14 mouse cellular contexts compared by ENCODE assay signal in the genomic region with DNA sequence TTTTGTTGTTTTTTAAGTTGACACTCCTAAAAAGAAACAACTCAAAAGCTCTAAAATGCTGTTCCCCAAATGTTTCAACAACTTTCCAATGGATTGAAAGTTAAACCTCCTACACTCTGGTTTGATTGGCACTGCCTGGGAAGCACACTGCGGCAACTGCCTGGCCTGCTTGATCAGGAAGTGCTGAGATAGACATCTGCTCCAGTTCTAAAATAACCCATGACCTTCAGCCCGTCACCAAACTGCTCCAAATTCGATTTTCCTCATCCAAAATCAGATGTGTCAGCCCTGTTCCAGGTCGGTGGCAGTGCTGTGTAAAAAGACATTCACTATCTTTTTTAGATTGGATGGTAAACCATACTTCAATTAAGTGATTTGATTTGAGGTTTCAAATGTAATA.
DNase-seq lines count a peak whose midpoint lies in the region; ATAC-seq and TF ChIP-seq lines count a peak whose summit lies in the region.
"Had no signal": no experiment of that assay in that cellular context is flagged by ENCODE, and none has a peak within 500 bp of the region (broad histone marks: within the 10 kb centered on the region; RNA-seq: fewer than 3 reads in every experiment).

No protein-coding gene starts in this region.

- no peak overlapping the region for H3K4me3 ChIP-seq in MEL (ENCODE audit: control insufficient read depth in 1 of 2, insufficient read depth in 1 of 2, low read depth in 2 of 2, low read length in 2 of 2)
- no peak overlapping the region for H3K4me3 ChIP-seq in embryonic facial prominence, embryonic 13.5 days
- H3K4me3 ChIP-seq: embryonic facial prominence, embryonic 12.5 days; liver, embryonic 15.5 days had no signal

- peaks cover 0 to 16% of the 10 kb centered on the region in 2 experiments; a peak in 2 of 4 replicates for H3K36me3 ChIP-seq in MEL (ENCODE audit: control insufficient read depth in 1 of 2, insufficient read depth in 2 of 2, low read length in 2 of 2)
- H3K36me3 ChIP-seq in embryonic facial prominence, embryonic 13.5 days, result no peaks in the 10 kb centered on the region
- H3K36me3 ChIP-seq: embryonic facial prominence, embryonic 12.5 days; liver, embryonic 15.5 days had no signal

- H3K9ac ChIP-seq in MEL (ENCODE audit: control insufficient read depth, low read depth, low read length, poor library complexity, severe bottlenecking), result no peak overlapping the region
- no peak overlapping the region for H3K9ac ChIP-seq in embryonic facial prominence, embryonic 13.5 days
- H3K9ac ChIP-seq: embryonic facial prominence, embryonic 12.5 days; liver, embryonic 15.5 days had no signal

- H3K4me1 ChIP-seq in MEL (ENCODE audit: control insufficient read depth in 1 of 2, insufficient read depth in 2 of 2, low read length in 2 of 2), result peaks cover 7 to 20% of the 10 kb centered on the region in 2 experiments; a peak in 3 of 4 replicates
- peaks cover 6% of the 10 kb centered on the region for H3K4me1 ChIP-seq in embryonic facial prominence, embryonic 13.5 days

- WGBS in embryonic facial prominence, embryonic 13.5 days, result 33% methylated on average over 4 of the region's 4 CpGs

- no peak overlapping the region for H3K27ac ChIP-seq in MEL (ENCODE audit: control insufficient read depth, low read depth, low read length)
- H3K27ac ChIP-seq in embryonic facial prominence, embryonic 13.5 days, result no peak overlapping the region
- H3K27ac ChIP-seq: embryonic facial prominence, embryonic 12.5 days; liver, embryonic 15.5 days had no signal

- TF ChIP-seq POLR2A in MEL (IDR thresholded peaks at IDR 0.05; ENCODE audit: control insufficient read depth in 1 of 2, insufficient read depth in 1 of 2, low read depth in 1 of 2, low read length in 2 of 2, poor library complexity in 1 of 2), result no peak

- no peaks in the 10 kb centered on the region for H3K79me2 ChIP-seq in MEL (ENCODE audit: control insufficient read depth, insufficient read depth, low read length, poor library complexity)

- TF ChIP-seq RAD21 in MEL (IDR thresholded peaks at IDR 0.05; ENCODE audit: low read depth, low read length), result no peak

- H3K9me3 ChIP-seq in MEL (replicated peaks; ENCODE audit: insufficient read depth, low read length), result no peaks in the 10 kb centered on the region
- H3K9me3 ChIP-seq in embryonic facial prominence, embryonic 13.5 days, result no peaks in the 10 kb centered on the region
- H3K9me3 ChIP-seq: embryonic facial prominence, embryonic 12.5 days; liver, embryonic 15.5 days had no signal

- H3K27me3 ChIP-seq in MEL (ENCODE audit: control insufficient read depth in 1 of 2, insufficient read depth in 2 of 2, low read length in 2 of 2), result no peaks in the 10 kb centered on the region
- H3K27me3 ChIP-seq in embryonic facial prominence, embryonic 13.5 days, result no peaks in the 10 kb centered on the region
- H3K27me3 ChIP-seq: embryonic facial prominence, embryonic 12.5 days; liver, embryonic 15.5 days had no signal

- no peak for TF ChIP-seq EP300 in MEL (IDR thresholded peaks at IDR 0.05; ENCODE audit: low read depth in 1 of 2, low read length in 2 of 2)

- DNase-seq in adrenal gland, postnatal 10 days, result peak; percentile 29
- DNase-seq in adrenal gland, adult 8-10 months, result no peak
- DNase-seq in heart, adult 8-10 months (ENCODE audit: low spot score), result peak; percentile 26
- DNase-seq in heart, postnatal 4 days, result no peak
- no peak for DNase-seq in MEL (ENCODE audit: low read depth, low spot score)
- no peak for DNase-seq in thymus, postnatal 10 days (ENCODE audit: low spot score in 2 of 2)
- no peak for DNase-seq in left cerebral cortex, postnatal 10 days (ENCODE audit: extremely low spot score in 1 of 2, low spot score in 2 of 2)
- DNase-seq: gastrocnemius, postnatal 25 days; thymus, adult 18-20 months had no signal

- intact Hi-C loops in left cerebral cortex, postnatal 10 days (cut with DNase I), result loop anchor here (10.0 kb wide), 1 partner anchor 64 kb away; no protein-coding TSS in a partner anchor

- peak overlapping the region; percentile 34; the same call in 1 of the 2 replicates for H3K4me2 ChIP-seq in embryonic facial prominence, embryonic 13.5 days
- H3K4me2 ChIP-seq: embryonic facial prominence, embryonic 12.5 days; liver, embryonic 15.5 days had no signal

- ATAC-seq in embryonic facial prominence, embryonic 13.5 days (ENCODE audit: insufficient number of reproducible peaks, insufficient read depth, low FRiP score, low TSS enrichment, low read depth), result no peak
- ATAC-seq: forebrain, embryonic 14.5 days; intestine, embryonic 16.5 days had no signal

- no peak for TF ChIP-seq CTCF in MEL (IDR thresholded peaks at IDR 0.05 in 2 of 3, conservative IDR thresholded peaks at IDR 0.05 in 1 of 3; ENCODE audit: control insufficient read depth in 1 of 3, insufficient read depth in 1 of 3, low read depth in 2 of 3, low read length in 3 of 3, poor library complexity in 1 of 3, severe bottlenecking in 1 of 3)

TF ChIP-seq in MEL, 35 proteins besides CTCF, POLR2A, EP300 and RAD21:
- TF ChIP-seq GATA1 (IDR thresholded peaks at IDR 0.05; ENCODE audit: low read depth, low read length) (no peak), HCFC1 (IDR thresholded peaks at IDR 0.05; ENCODE audit: low read depth, low read length) (peak; percentile 46; the same call in 1 of the 2 replicates), E2F4 (IDR thresholded peaks at IDR 0.05; ENCODE audit: borderline replicate concordance, low read depth, low read length) (no peak), NELFE (IDR thresholded peaks at IDR 0.05; ENCODE audit: low read depth, low read length) (no peak), ETS1 (IDR thresholded peaks at IDR 0.05; ENCODE audit: low read depth, low read length) (no peak), ELF1 (IDR thresholded peaks at IDR 0.05; ENCODE audit: low read depth, low read length) (peak; percentile 66; the same call in 1 of the 2 replicates), ZKSCAN1 (IDR thresholded peaks at IDR 0.05; ENCODE audit: low read depth, low read length) (no peak), MXI1 (IDR thresholded peaks at IDR 0.05; ENCODE audit: low read depth, low read length) (no peak), RCOR1 (IDR thresholded peaks at IDR 0.05; ENCODE audit: low read depth, low read length) (no peak), ZC3H11A (IDR thresholded peaks at IDR 0.05; ENCODE audit: low read depth, low read length) (no peak)

Comparison
In these comparisons a context has a peak if more than half of its experiments do, and no peak if none do; other contexts are left out.
1. DNase-seq: peak in adrenal gland, postnatal 10 days (single experiment) and heart, adult 8-10 months (single experiment); none in adrenal gland, adult 8-10 months (single experiment), heart, postnatal 4 days (single experiment), MEL (single experiment), thymus, postnatal 10 days (0 of 2) and left cerebral cortex, postnatal 10 days (0 of 2).